Mouse (Mus musculus) subcutaneous adipose tissue, adult 2 months (tissue): Measurements from ENCODE around the gene Clhc1. TPM values are rescaled to one million over a fixed set of nuclear protein-coding genes. Genes with fewer than 3 reads are reported as not detected.

ENCODE experiments used
- polyA plus RNA-seq: library from polyadenylated mRNA; depleted of rRNA; stranded (reverse); fragments of >200 nt; gene quantifications from 2 replicates; pipeline ENCODE4 v1.2.3, GENCODE M21; 2012; ENCODE audit warnings: low replicate concordance; rRNA removed

Gene Clhc1
- polyA plus RNA-seq: 0.07 TPM in 1 of 2 replicates, not detected in the other

GRCm38 (mm10) chr11:29547752-29548503 lies at the start of gene Clhc1, which contains the start of gene Rps27a:
Gene Clhc1, plus strand, starts transcription at chr11:29547950.
Gene Rps27a, minus strand, starts transcription at chr11:29548109.

DNA sequence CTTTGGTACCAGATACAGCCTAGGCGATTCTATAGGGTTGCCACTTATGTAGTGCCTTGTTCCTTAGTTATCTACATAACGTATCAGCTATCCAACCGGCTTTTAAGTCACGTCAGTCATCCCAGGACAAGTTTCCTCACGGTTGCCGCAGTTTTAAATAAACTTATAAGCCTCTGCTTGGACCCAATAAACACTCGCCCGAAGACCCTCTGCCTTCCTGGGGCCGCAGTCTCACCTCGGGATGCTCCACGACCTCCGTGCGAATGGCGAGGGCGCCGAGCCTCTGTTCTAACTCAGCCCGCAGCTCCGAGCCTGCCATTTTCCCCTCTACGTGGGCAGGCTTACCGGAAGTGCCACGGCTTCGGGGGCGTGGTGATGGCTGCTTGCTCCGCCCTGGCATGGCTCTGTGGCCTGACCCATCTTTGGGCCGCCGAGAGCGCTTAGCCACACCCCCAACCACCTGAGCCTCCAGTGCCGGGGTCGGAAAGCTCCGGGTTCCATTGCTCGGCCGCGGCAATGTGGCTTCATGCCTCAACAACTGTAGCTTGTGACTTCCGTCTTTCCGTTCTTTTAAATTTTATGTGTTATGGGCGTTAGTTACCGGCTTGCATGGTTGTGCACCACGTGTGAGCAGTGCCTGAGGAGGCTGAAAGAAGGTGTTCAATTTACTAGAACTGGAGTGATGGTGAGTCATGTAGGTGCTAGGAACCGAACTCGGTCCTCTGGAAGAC lies 32.9 kb upstream of the Clhc1 start, which contains the start of gene Prorsd1:
TSS of gene Prorsd1 (minus strand) at position 352 of the 731 bp plus-strand sequence.

DNA sequence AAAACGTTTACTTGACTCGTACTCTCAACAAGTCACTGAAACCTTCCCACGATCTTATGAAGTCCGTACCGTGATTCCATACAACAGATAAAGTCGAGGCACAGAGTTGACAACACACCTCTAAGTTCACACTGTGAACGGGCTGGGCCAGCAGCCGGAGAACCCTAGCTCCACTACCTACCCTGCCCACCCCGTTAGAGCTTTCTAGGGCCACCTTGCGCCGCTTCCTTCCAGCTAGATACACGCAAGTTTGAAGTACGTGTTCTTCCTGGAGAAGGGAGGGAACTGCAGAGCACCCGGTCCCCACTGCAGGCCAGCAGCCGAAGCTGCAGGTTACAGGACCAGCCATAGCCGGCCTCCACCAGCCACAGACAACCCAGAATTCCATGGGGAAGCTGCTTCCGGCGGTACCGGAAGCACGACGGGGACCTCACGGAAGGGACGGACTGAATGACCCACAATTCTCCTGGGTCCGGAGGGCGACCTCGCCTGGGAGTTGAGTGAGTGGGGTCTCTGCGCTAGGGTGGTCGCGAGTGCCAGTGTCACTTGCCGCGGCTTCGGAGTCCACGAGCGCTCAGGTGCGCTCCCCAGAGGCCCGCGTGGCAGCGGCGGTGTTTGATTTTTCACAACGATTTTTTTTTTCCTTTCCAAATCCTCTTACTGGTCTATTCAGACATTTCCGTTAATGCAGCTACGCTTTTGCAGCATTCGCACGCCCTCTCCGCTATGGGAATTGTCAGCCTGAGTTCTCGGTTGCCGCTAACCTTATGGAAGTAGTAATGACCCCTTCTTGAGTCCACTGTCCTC lies 21.6 kb upstream of the Clhc1 start, which contains the start of gene Mtif2:
TSS of gene Mtif2 (plus strand) at position 421 of the 807 bp plus-strand sequence.

Other genes with a start within 250 kb of the Clhc1 start
- 1.4 and 4.3 TPM in 2 replicates for gene Ccdc88a, start 174.3 kb upstream of the Clhc1 start, polyA plus RNA-seq
- 4.4 and 7.4 TPM in 2 replicates for gene Prorsd1, start 32.9 kb upstream of the Clhc1 start, polyA plus RNA-seq
- 13.0 and 14.2 TPM in 2 replicates for gene Mtif2, start 21.5 kb upstream of the Clhc1 start, polyA plus RNA-seq
- gene Rps27a, start 159 bp downstream of the Clhc1 start, polyA plus RNA-seq: 93.2 and 229 TPM in 2 replicates
- gene Rtn4, start 145.0 kb downstream of the Clhc1 start, polyA plus RNA-seq: 141 and 178 TPM in 2 replicates